Mouse (Mus musculus) intestine, embryonic 16.5 days (tissue): Measurements from ENCODE around the gene Wdr34. TPM values are rescaled to one million over a fixed set of nuclear protein-coding genes. Genes with fewer than 3 reads are reported as not detected.

ENCODE experiments used
- ATAC-seq: fragments of 200-750 bp; cut with Nextera tagmentation; 2 replicates; pipeline ENCODE4 v1.8.0; 2017; ENCODE audit warnings: moderate TSS enrichment, moderate library complexity
- H3K27ac ChIP-seq: fragments of 300-500 bp; sonication (generic); 2 replicates; pipeline ENCODE4 v1.5.1; 2014; ENCODE audit warnings: mild to moderate bottlenecking, low read length
- H3K27me3 ChIP-seq: fragments of 300-500 bp; sonication (generic); replicated peaks from 2 replicates; pipeline ENCODE4 v1.6.1; 2014; ENCODE audit warnings: low read length, control low read depth, mixed read lengths; ENCODE audit not compliant: control insufficient read depth, insufficient read depth
- H3K36me3 ChIP-seq: fragments of 300-500 bp; sonication (generic); 2 replicates; pipeline ENCODE4 v1.6.1; 2014; ENCODE audit warnings: low read length, control low read depth; ENCODE audit not compliant: control insufficient read depth, insufficient read depth
- H3K4me1 ChIP-seq: fragments of 300-500 bp; sonication (generic); 2 replicates; pipeline ENCODE4 v1.6.1; 2014; ENCODE audit warnings: low read length, control low read depth, mixed read lengths; ENCODE audit not compliant: control insufficient read depth, insufficient read depth
- H3K4me2 ChIP-seq: fragments of 300-500 bp; sonication (generic); 2 replicates; pipeline ENCODE4 v1.6.1; 2014; ENCODE audit warnings: low read depth, low read length, control low read depth
- H3K4me3 ChIP-seq: fragments of 300-500 bp; sonication (generic); 2 replicates; pipeline ENCODE4 v1.5.1; 2014; ENCODE audit warnings: mild to moderate bottlenecking, low read length
- H3K9ac ChIP-seq: fragments of 300-500 bp; sonication (generic); 2 replicates; pipeline ENCODE4 v1.6.1; 2014; ENCODE audit warnings: low read depth, low read length
- H3K9me3 ChIP-seq: fragments of 300-500 bp; sonication (generic); 2 replicates; pipeline ENCODE4 v1.6.1; 2016; ENCODE audit warnings: low read length, control low read depth; ENCODE audit not compliant: control insufficient read depth
- WGBS: fragments of 180-500 bp; shearing (Covaris S2); extraction: QIAGEN DNeasy Blood & Tissue Kit; methylation state at CpG from one replicate; pipeline ENCODE4 v1.1.7; 2014; 5-methylcytosine and 5-hydroxymethylcytosine counted together
- microRNA-seq: library from miRNA; unstranded; fragments of <30 nt; microRNA quantifications from one replicate; pipeline ENCODE4, GENCODE M21; 2016
- polyA plus RNA-seq: library from polyadenylated mRNA; unstranded; fragments of >200 nt; fragmentation: Nextera tagmentation; extraction: Ambion mirVana; gene quantifications from 2 replicates; pipeline ENCODE4 v1.2.1, GENCODE M21; 2015

The Wdr34 gene
- polyA plus RNA-seq, 1 experiment from 2014 or later: 21.9 TPM

DNA sequence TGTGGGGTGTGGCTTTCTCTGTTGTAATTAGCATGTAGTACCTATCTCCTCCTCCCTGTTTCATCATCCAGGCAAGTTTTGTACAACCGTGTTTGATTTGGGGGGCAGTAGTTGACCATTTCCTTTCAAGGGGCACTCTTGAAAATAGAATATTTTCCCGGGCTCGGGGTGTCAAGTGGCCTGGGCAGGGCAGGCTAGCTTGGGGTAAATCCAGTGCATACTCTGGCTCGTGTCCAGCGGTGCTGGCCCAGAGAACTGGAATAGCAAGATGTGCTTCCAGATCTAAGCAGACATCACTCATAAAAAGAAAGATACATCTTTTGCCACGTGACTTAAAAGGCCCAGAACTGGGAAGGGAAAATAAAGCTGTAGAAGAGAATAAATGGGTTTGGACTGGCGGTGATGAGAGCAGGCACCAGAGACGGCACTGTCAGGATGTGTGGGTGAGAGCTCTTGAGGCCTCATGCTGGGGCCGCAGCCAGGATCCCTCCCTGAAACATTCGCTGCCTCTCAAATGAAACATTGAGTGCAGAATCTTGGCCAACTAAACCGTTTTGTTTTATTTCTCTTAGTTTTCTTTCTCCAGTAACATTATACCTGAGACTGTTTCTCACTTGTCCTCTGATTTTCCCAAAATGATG, 34.2 kb downstream of the Wdr34 start:
- no peaks in the 10 kb centered on the region for H3K27me3 ChIP-seq
- no peaks in the 10 kb centered on the region for H3K9me3 ChIP-seq
- H3K4me3 ChIP-seq: no peak overlapping the region
- H3K9ac ChIP-seq: no peak overlapping the region
- H3K4me2 ChIP-seq: no peak overlapping the region
- no peak overlapping the region for H3K27ac ChIP-seq
- H3K4me1 ChIP-seq: no peaks in the 10 kb centered on the region
- 80% methylated on average over 11 of the region's 11 CpGs for WGBS
- ATAC-seq: no peak
- H3K36me3 ChIP-seq: peaks cover 34% of the 10 kb centered on the region

DNA sequence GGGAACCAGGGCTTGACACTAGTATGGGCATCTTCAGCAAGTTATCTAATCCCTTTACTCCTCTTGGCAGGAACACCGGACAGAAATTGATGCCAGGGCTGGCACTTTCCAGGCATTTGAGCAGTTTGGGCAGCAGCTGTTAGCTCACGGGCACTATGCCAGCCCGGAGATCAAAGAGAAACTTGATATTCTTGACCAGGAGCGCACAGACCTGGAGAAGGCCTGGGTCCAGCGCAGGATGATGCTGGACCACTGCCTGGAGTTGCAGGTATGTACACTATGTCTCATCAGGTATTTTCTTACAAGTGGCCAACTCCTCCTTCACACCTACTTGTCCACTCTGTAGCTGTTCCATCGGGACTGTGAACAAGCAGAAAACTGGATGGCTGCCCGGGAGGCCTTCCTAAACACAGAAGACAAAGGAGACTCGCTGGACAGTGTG, 37.8 kb downstream of the Wdr34 start:
- no peaks in the 10 kb centered on the region for H3K27me3 ChIP-seq
- ATAC-seq: no peak
- no peak overlapping the region for H3K4me3 ChIP-seq
- H3K27ac ChIP-seq: no peak overlapping the region
- H3K4me1 ChIP-seq: no peaks in the 10 kb centered on the region
- H3K4me2 ChIP-seq: no peak overlapping the region
- 93% methylated on average over 8 of the region's 8 CpGs for WGBS
- H3K9me3 ChIP-seq: no peaks in the 10 kb centered on the region
- H3K9ac ChIP-seq: no peak overlapping the region
- peaks cover 46% of the 10 kb centered on the region for H3K36me3 ChIP-seq

DNA sequence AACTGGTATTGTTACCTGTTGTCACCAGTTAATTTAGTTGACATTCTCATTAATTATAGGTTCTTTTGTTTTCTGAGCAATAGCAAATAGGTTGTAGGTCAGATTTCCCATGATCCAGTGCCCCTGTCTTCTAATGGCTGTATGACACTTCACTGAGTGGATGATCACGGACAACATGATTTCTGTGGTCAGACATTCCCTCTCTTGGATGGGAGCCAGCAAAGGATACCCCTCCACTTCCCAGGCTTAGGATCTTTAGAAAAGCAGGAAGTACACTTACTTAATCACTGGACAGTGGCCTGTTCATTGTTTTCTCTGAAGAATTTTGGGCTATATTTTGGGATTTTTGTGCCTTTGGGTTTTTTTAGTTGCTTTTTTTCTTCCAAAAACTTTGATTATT, 39.6 kb downstream of the Wdr34 start:
- no peaks in the 10 kb centered on the region for H3K4me1 ChIP-seq
- no peak for ATAC-seq
- no peak overlapping the region for H3K9ac ChIP-seq
- no peaks in the 10 kb centered on the region for H3K27me3 ChIP-seq
- WGBS: 66% methylated on average over 1 of the region's 1 CpGs
- no peak overlapping the region for H3K27ac ChIP-seq
- peaks cover 47% of the 10 kb centered on the region for H3K36me3 ChIP-seq
- no peaks in the 10 kb centered on the region for H3K9me3 ChIP-seq
- no peak overlapping the region for H3K4me3 ChIP-seq
- H3K4me2 ChIP-seq: no peak overlapping the region

DNA sequence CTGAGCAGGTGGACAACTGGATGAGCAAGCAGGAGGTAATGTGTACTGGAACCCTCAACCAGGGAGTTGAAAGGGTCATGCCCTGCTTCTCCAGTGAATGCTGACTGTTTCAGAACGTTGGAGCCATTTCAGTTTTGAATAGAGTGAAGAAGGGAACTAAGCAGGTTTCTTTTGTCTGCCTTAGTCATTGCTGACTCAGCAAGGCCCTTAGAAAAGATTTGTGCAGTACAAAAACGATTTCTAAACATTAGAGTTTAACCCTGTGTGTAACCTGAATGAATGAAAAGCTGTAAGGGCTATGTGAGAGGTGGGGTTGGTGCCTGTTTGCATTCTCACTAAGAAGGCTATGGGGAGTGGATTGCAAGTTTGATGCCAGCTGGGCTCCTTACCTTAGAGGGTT, 56.7 kb downstream of the Wdr34 start:
- Histone ChIP-seq H3K9ac (no peak overlapping the region), H3K9me3 (no peaks in the 10 kb centered on the region), H3K4me1 (no peaks in the 10 kb centered on the region), H3K27ac (no peak overlapping the region), H3K36me3 (peaks cover 36% of the 10 kb centered on the region), H3K4me2 (no peak overlapping the region), H3K4me3 (no peak overlapping the region), H3K27me3 (no peaks in the 10 kb centered on the region)
- ATAC-seq: no peak
- 57% methylated on average over 2 of the region's 2 CpGs for WGBS

Small RNA genes lying within 50 kb of the gene (microRNA-seq; reads per million reads assigned to microRNA genes)
- gene Mir6997: 1.4 reads per million

Other genes starting within 250 kb of the Wdr34 start
- 43.0 and 57.6 TPM in 2 replicates for gene Slc27a4, start 246.2 kb downstream of the Wdr34 start, polyA plus RNA-seq
- 28.8 and 30.7 TPM in 2 replicates for gene Urm1, start 228.8 kb downstream of the Wdr34 start, polyA plus RNA-seq
- 24.5 and 24.8 TPM in 2 replicates for gene Cercam, start 179.7 kb downstream of the Wdr34 start, polyA plus RNA-seq
- gene Odf2, start 159.7 kb downstream of the Wdr34 start, polyA plus RNA-seq: 30.5 and 37.1 TPM in 2 replicates
- gene Gle1, start 113.5 kb downstream of the Wdr34 start, polyA plus RNA-seq: 38.2 and 44.6 TPM in 2 replicates
- 66.0 and 76.0 TPM in 2 replicates for gene Sptan1, start 83.3 kb downstream of the Wdr34 start, polyA plus RNA-seq
- gene Set, start 8.5 kb upstream of the Wdr34 start, polyA plus RNA-seq: 329 and 361 TPM in 2 replicates
- gene Pkn3, start 28.8 kb upstream of the Wdr34 start, polyA plus RNA-seq: 10.4 and 10.8 TPM in 2 replicates
- 79.0 and 86.2 TPM in 2 replicates for gene Zdhhc12, start 44.8 kb upstream of the Wdr34 start, polyA plus RNA-seq
- 3.3 and 3.7 TPM in 2 replicates for gene Zer1, start 75.7 kb upstream of the Wdr34 start, polyA plus RNA-seq
- gene Tbc1d13, start 84.9 kb upstream of the Wdr34 start, polyA plus RNA-seq: 8.3 and 9.8 TPM in 2 replicates
- 42.5 and 45.5 TPM in 2 replicates for gene Endog, start 122.6 kb upstream of the Wdr34 start, polyA plus RNA-seq
- 59.5 and 62.6 TPM in 2 replicates for gene Spout1, start 129.6 kb upstream of the Wdr34 start, polyA plus RNA-seq
- 24.6 and 28.9 TPM in 2 replicates for gene Kyat1, start 157.0 kb upstream of the Wdr34 start, polyA plus RNA-seq
- 37.4 and 40.1 TPM in 2 replicates for gene Lrrc8a, start 188.8 kb upstream of the Wdr34 start, polyA plus RNA-seq
- gene Gm28035, start 191.7 kb upstream of the Wdr34 start, polyA plus RNA-seq: 0.11 and 0.24 TPM in 2 replicates
- gene Phyhd1, start 217.3 kb upstream of the Wdr34 start, polyA plus RNA-seq: 10.5 and 10.8 TPM in 2 replicates
- not detected in 2 replicates for gene Gm28038, start 232.2 kb upstream of the Wdr34 start, polyA plus RNA-seq
- 38.3 and 41.2 TPM in 2 replicates for gene Dolk, start 237.5 kb upstream of the Wdr34 start, polyA plus RNA-seq
- 23.6 and 26.6 TPM in 2 replicates for gene Nup188, start 237.5 kb upstream of the Wdr34 start, polyA plus RNA-seq